Mouse (Mus musculus) ZHBTc4 (cell line): ENCODE data around the gene Wipf3.

ENCODE experiments used
- DNase-seq: peaks from one replicate; pipeline ENCODE4 v3.0.0-alpha.2; 2011; ENCODE audit warnings: low read depth, low spot score

Wipf3 gene

GRCm38 (mm10) chr6:54475926-54476667 is 46.7 kb downstream of the Wipf3 start:
- DNase-seq: peak; percentile 60

GRCm38 (mm10) chr6:54478646-54479324 is 49.4 kb downstream of the Wipf3 start:
- no peak for DNase-seq

GRCm38 (mm10) chr6:54481390-54482112 is 52.1 kb downstream of the Wipf3 start:
- no peak for DNase-seq

- DNase-seq: peak; percentile 26
Observed at GRCm38 (mm10) chr6:54485000-54485399, 55.6 kb downstream of the Wipf3 start.

- DNase-seq: peak; percentile 41
Observed at GRCm38 (mm10) chr6:54485435-54485901, 56.1 kb downstream of the Wipf3 start.

GRCm38 (mm10) chr6:54485973-54486569 is 56.7 kb downstream of the Wipf3 start:
- peak; percentile 17 for DNase-seq

GRCm38 (mm10) chr6:54491074-54491473 is 61.7 kb downstream of the Wipf3 start:
- no peak for DNase-seq

GRCm38 (mm10) chr6:54494097-54494496 is 64.7 kb downstream of the Wipf3 start:
- DNase-seq: no peak

GRCm38 (mm10) chr6:54494612-54495398 is 65.4 kb downstream of the Wipf3 start:
- no peak for DNase-seq

- DNase-seq: no peak
Observed at GRCm38 (mm10) chr6:54496214-54496613, 66.8 kb downstream of the Wipf3 start.

GRCm38 (mm10) chr6:54502661-54503115 is 73.3 kb downstream of the Wipf3 start:
- DNase-seq: no peak

- DNase-seq: no peak
Observed at GRCm38 (mm10) chr6:54506318-54506717, 76.9 kb downstream of the Wipf3 start.

GRCm38 (mm10) chr6:54507002-54507401 is 77.6 kb downstream of the Wipf3 start:
- DNase-seq: peak; percentile 58

GRCm38 (mm10) chr6:54507808-54508207 is 78.4 kb downstream of the Wipf3 start:
- DNase-seq: no peak

- no peak for DNase-seq
Observed at GRCm38 (mm10) chr6:54508256-54508793, 78.9 kb downstream of the Wipf3 start.

- no peak for DNase-seq
Observed at GRCm38 (mm10) chr6:54509264-54509663, 79.9 kb downstream of the Wipf3 start.

- no peak for DNase-seq
Observed at GRCm38 (mm10) chr6:54512256-54512655, 82.9 kb downstream of the Wipf3 start.

- DNase-seq: no peak
Observed at GRCm38 (mm10) chr6:54516512-54517134, 87.2 kb downstream of the Wipf3 start.

GRCm38 (mm10) chr6:54518758-54519157 is 89.4 kb downstream of the Wipf3 start:
- DNase-seq: no peak

GRCm38 (mm10) chr6:54528666-54529065 is 99.3 kb downstream of the Wipf3 start:
- no peak for DNase-seq
